Mouse (Mus musculus): ENCODE measurements around the gene Mast3. TPM values are rescaled to one million over a fixed set of nuclear protein-coding genes. Genes with fewer than 3 reads are reported as not detected.

Mast3 gene
- polyA plus RNA-seq, 1 experiment: 32.5 TPM

DNA sequence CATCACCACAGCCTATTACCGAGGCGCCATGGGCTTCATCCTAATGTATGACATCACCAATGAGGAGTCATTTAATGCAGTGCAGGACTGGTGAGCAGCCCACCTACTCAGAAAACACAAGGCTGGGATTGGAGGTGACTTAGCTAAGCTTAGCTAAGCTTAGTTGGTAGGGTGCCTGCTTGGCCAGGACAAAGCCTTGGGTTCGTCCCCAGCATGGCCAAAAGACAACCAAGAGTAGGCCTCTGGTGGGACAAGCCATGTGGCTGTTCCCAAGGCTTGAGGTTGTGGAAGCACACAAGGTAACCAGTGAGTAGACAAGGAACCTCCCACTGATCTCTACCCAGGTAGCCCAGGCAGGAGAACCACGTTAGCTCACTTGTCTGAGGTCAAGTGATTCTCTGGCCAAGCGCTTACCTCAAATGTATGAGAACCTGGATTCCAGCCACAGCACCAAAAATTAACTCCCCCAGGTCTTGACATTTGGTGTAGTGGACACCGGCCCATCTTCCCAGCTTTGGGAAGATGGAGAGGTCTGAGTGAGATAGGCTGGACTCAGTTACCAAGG is 48.3 kb downstream of the Mast3 start:
- H3K79me3 ChIP-seq (ENCODE audit: low read depth): peaks cover 3% of the 10 kb centered on the region
- TF ChIP-seq CTCF (IDR thresholded peaks at IDR 0.05; ENCODE audit: control insufficient read depth, insufficient read depth, insufficient read length) (no peak), MAX (IDR thresholded peaks at IDR 0.05) (no peak), CEBPB (IDR thresholded peaks at IDR 0.05; ENCODE audit: low read depth) (no peak), USF1 (IDR thresholded peaks at IDR 0.05; ENCODE audit: low read depth) (no peak), FOSL1 (IDR thresholded peaks at IDR 0.05; ENCODE audit: insufficient read depth, low read length, poor library complexity, severe bottlenecking) (no peak), MYOD1 (IDR thresholded peaks at IDR 0.05; ENCODE audit: control insufficient read depth, insufficient read length, low read depth) (no peak), MYOG (IDR thresholded peaks at IDR 0.05; ENCODE audit: control insufficient read depth, extremely low read depth, insufficient read length) (no peak)
- no peak overlapping the region for H3ac ChIP-seq (ENCODE audit: control insufficient read depth, insufficient read length, low read depth)
- peaks cover 10% of the 10 kb centered on the region for H3K36me3 ChIP-seq (ENCODE audit: control insufficient read depth, insufficient read depth)
- H3K4me3 ChIP-seq (ENCODE audit: insufficient read depth, poor library complexity, severe bottlenecking): no peak overlapping the region
- H3K79me2 ChIP-seq (ENCODE audit: control insufficient read depth, insufficient read depth): peaks cover 15% of the 10 kb centered on the region
- H3K27me3 ChIP-seq (ENCODE audit: control insufficient read depth, insufficient read depth, insufficient read length): no peaks in the 10 kb centered on the region

DNA sequence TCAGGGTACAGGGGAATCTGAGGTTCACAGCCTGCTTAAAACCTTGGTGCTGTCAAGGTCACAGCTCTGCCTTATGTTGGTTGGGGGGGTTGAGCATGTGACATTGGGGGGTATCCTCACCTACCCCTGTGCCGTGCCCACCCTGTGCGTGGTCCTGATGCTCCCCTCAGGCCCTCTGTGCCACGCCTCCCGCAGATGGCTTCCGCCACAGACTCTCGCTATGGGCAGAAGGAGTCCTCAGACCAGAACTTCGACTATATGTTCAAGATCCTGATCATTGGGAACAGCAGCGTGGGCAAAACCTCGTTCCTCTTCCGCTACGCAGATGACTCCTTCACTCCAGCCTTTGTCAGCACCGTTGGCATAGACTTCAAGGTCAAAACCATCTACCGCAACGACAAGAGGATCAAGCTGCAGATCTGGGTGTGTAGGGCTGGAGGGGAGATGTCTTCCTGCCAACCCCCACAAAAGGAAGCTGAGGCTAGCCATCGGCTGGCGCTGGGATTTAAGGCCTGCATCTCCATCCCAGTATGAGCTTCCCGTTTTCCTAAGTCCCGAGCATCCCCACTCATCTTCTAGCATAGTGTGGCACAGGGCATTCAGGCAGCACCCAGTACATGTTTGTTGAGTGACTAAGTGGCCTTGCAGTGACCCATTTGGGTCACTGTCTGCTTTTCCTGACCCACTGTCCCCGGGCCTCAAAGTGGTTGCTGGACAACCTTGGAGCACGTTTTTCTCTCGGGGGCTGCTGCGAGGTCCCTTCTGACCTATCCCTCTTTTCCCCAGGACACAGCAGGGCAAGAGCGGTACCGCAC is 49.0 kb downstream of the Mast3 start:
- Histone ChIP-seq H3K27me3 (ENCODE audit: control insufficient read depth, insufficient read depth, insufficient read length) (no peaks in the 10 kb centered on the region), H3ac (ENCODE audit: control insufficient read depth, insufficient read length, low read depth) (no peak overlapping the region), H3K79me3 (ENCODE audit: low read depth) (peaks cover 3% of the 10 kb centered on the region), H3K4me3 (ENCODE audit: insufficient read depth, poor library complexity, severe bottlenecking) (no peak overlapping the region), H3K36me3 (ENCODE audit: control insufficient read depth, insufficient read depth) (peaks cover 10% of the 10 kb centered on the region), H3K79me2 (ENCODE audit: control insufficient read depth, insufficient read depth) (peaks cover 15% of the 10 kb centered on the region)
- no peak for TF ChIP-seq MYOG (IDR thresholded peaks at IDR 0.05; ENCODE audit: control insufficient read depth, extremely low read depth, insufficient read length)
- TF ChIP-seq MAX (IDR thresholded peaks at IDR 0.05): no peak
- no peak for TF ChIP-seq MYOD1 (IDR thresholded peaks at IDR 0.05; ENCODE audit: control insufficient read depth, insufficient read length, low read depth)
- TF ChIP-seq USF1 (IDR thresholded peaks at IDR 0.05; ENCODE audit: low read depth): no peak
- TF ChIP-seq CEBPB (IDR thresholded peaks at IDR 0.05; ENCODE audit: low read depth): no peak

DNA sequence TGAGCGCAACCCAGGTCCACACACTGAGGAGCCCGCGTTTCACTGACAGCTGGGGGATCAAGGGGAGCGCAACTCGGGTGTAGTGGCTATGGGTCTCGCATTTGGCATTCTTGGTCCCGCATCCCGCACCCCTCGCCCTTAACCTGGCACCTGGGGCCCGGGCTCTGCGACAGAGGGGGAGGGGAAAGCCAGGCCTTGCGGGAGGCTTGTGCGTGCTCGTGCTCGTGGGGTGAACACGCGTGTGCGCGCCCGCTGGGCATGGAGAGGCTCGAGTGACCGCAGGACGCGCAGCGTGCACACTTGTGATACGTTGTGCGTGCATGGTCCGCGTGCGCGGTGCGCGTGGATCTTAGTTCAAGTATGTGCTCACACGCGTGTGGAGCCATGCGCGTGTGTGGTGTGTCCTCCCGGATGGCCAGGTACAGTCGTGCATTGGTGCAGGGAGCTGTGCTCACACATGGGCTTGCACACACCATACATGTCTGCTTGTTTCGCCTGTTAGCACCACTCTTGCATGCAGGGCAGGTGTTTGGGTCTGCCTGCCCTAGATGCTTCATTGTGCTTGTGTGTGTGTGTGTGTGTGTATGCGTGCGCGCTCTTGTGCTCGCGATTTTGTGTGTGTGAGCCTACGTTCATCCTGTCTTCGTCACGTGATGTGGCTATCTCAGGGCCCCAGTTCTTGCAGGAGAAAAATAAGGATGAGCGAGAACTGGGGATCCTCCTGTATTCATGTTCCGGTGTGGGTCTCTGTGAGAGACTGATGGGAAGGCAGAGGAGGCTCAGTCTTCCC is 49.8 kb downstream of the Mast3 start:
- Histone ChIP-seq H3K36me3 (ENCODE audit: control insufficient read depth, insufficient read depth) (peaks cover 10% of the 10 kb centered on the region), H3K79me2 (ENCODE audit: control insufficient read depth, insufficient read depth) (peaks cover 9% of the 10 kb centered on the region), H3K79me3 (ENCODE audit: low read depth) (no peaks in the 10 kb centered on the region), H3K27me3 (ENCODE audit: control insufficient read depth, insufficient read depth, insufficient read length) (no peaks in the 10 kb centered on the region), H3ac (ENCODE audit: control insufficient read depth, insufficient read length, low read depth) (peak overlapping the region; percentile 61), H3K4me3 (ENCODE audit: insufficient read depth, poor library complexity, severe bottlenecking) (peak overlapping the region; percentile 49)
- no peak for TF ChIP-seq MYOG (IDR thresholded peaks at IDR 0.05; ENCODE audit: control insufficient read depth, extremely low read depth, insufficient read length)
- TF ChIP-seq USF1 (IDR thresholded peaks at IDR 0.05; ENCODE audit: low read depth): peak; percentile 60

GRCm38 (mm10) chr8:70754043-70754870 is 50.6 kb downstream of the Mast3 start, which contains the start of gene Rab3a:
TSS of gene Rab3a (plus strand) at chr8:70754679.
- Histone ChIP-seq H3K79me2 (ENCODE audit: control insufficient read depth, insufficient read depth) (peaks cover 1% of the 10 kb centered on the region), H3ac (ENCODE audit: control insufficient read depth, insufficient read length, low read depth) (peak within 1 kb of the TSS; percentile 61), H3K79me3 (ENCODE audit: low read depth) (no peaks in the 10 kb centered on the region), H3K27me3 (ENCODE audit: control insufficient read depth, insufficient read depth, insufficient read length) (no peaks in the 10 kb centered on the region), H3K4me3 (ENCODE audit: insufficient read depth, poor library complexity, severe bottlenecking) (peak within 1 kb of the TSS; percentile 49), H3K36me3 (ENCODE audit: control insufficient read depth, insufficient read depth) (peaks cover 10% of the 10 kb centered on the region)
- TF ChIP-seq FOSL1 (IDR thresholded peaks at IDR 0.05; ENCODE audit: insufficient read depth, low read length, poor library complexity, severe bottlenecking) (no peak), MAX (IDR thresholded peaks at IDR 0.05) (no peak), MYOD1 (IDR thresholded peaks at IDR 0.05; ENCODE audit: control insufficient read depth, insufficient read length, low read depth) (no peak), MYOG (IDR thresholded peaks at IDR 0.05; ENCODE audit: control insufficient read depth, extremely low read depth, insufficient read length) (no peak), CTCF (IDR thresholded peaks at IDR 0.05; ENCODE audit: control insufficient read depth, insufficient read depth, insufficient read length) (no peak)

DNA sequence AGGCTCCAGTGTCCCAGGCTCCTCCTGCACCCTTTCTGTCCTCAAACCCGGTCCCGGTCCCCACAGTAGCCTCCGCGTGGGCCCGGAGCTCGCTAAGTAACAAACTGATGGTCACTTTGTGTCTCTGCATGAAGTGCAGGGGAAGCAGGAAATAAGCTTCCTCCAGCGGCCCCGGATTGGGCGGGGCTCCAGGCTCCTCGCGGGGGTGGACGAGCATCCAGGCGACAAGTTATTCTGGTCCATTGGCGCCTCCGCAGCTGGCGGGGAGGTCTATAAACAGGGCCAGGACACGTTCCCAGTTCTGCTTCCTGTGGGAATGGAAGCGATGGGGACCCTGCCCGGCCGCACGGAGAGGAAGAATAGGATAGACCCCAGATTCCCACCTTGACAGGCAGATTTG is 51.7 kb downstream of the Mast3 start:
- Histone ChIP-seq H3K27me3 (ENCODE audit: control insufficient read depth, insufficient read depth, insufficient read length) (peaks cover 6% of the 10 kb centered on the region), H3K79me3 (ENCODE audit: low read depth) (no peaks in the 10 kb centered on the region), H3K36me3 (ENCODE audit: control insufficient read depth, insufficient read depth) (peaks cover 10% of the 10 kb centered on the region), H3K4me3 (ENCODE audit: insufficient read depth, poor library complexity, severe bottlenecking) (no peak overlapping the region), H3K79me2 (ENCODE audit: control insufficient read depth, insufficient read depth) (no peaks in the 10 kb centered on the region), H3ac (ENCODE audit: control insufficient read depth, insufficient read length, low read depth) (peak overlapping the region; percentile 56)
- TF ChIP-seq MAX (IDR thresholded peaks at IDR 0.05): no peak
- TF ChIP-seq CEBPB (IDR thresholded peaks at IDR 0.05; ENCODE audit: low read depth): no peak
- no peak for TF ChIP-seq USF1 (IDR thresholded peaks at IDR 0.05; ENCODE audit: low read depth)
- TF ChIP-seq CTCF (IDR thresholded peaks at IDR 0.05; ENCODE audit: control insufficient read depth, insufficient read depth, insufficient read length): no peak
- no peak for TF ChIP-seq FOSL1 (IDR thresholded peaks at IDR 0.05; ENCODE audit: insufficient read depth, low read length, poor library complexity, severe bottlenecking)
- no peak for TF ChIP-seq MYOD1 (IDR thresholded peaks at IDR 0.05; ENCODE audit: control insufficient read depth, insufficient read length, low read depth)
- TF ChIP-seq MYOG (IDR thresholded peaks at IDR 0.05; ENCODE audit: control insufficient read depth, extremely low read depth, insufficient read length): no peak
